Mouse (Mus musculus) layer of hippocampus, adult 9-11 months (tissue): ENCODE measurements around the gene Hsd17b6.
A peak's percentile ranks its signal among the peaks of the same experiment; 100 is the strongest.

Source experiments
- DNase-seq: peaks from one replicate; pipeline ENCODE4 v3.0.0; 2022

The Hsd17b6 gene

DNA sequence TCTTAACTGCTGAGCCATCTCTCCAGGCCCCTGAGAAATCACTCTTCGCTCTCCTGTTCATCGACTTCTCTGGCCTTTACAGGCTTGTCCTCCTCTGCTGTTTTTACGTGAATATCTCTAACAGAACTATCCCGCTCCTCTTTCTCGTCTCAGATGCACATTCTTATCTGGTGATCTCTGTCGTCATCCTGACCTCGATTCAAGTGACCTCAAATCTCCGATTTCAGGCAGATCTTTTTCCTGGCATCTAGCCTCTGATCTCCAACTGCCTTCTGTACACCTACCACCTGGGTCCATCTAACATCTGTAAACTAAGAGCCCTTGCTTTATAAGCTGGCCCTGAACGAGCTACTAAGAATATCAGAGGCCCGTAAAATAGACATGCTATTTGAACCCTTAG is 2.5 kb downstream of the Hsd17b6 start:
- no peak for DNase-seq

DNA sequence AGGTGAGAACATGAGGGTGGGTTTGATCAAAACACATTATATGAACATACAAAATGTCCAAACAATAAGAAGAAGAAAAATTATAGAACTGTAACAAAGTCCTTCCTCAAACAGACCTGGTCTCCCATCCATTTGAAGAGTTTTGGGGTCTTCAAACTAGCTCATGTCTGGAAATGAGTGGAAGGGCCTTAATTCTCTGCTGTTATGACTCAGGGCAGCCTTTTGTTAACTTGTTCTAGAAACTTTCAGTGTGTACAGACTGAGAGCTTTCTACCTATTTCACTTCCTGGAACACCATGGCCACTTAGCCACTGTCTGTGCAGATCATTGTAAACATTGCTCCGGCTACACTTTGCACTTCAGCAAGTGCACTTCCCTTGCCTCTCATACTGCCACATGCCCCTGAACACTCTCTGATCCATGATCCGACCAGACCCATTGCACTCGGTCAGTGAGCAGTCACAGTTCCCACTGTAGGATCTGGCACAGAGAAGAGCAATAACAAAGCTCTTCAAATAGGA is 4.1 kb downstream of the Hsd17b6 start:
- no peak for DNase-seq

DNA sequence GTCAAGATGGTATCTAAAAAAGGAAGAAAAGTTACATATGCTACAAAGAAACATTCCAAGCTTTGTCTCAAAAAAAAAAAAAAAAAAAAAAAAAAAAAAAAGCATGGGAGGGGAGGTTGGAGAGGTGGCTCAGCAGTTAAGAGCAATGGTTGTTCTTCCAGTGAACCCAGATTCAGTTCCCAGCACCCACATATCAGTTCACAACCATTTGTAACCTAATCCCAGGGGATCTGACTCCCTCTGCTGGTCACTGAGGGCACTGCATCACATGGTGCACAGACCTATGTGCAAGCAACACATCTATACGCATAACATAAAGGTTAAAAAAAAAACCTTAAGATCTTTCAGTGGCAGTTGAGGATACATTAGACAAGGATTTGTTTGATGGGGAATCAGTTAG is 9.2 kb downstream of the Hsd17b6 start:
- DNase-seq: no peak

DNA sequence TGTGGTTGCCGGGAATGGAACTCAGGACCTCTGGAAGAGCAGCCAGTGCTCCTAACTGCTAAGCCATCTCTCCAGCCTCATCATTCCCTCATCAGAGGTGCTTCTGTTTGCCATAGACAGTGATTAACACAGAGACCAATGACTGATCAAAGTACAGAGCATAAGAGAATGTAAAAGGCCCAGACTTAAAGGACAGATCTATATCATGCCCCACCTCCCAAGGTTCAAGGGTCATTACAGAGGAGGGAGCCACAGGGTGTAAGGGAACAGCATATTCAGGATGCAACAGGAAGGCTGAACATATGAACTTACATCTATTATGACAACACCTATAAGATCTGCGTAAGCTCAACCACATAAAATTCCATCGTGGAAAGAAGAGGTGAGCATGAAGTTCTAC is 10.7 kb downstream of the Hsd17b6 start:
- no peak for DNase-seq

DNA sequence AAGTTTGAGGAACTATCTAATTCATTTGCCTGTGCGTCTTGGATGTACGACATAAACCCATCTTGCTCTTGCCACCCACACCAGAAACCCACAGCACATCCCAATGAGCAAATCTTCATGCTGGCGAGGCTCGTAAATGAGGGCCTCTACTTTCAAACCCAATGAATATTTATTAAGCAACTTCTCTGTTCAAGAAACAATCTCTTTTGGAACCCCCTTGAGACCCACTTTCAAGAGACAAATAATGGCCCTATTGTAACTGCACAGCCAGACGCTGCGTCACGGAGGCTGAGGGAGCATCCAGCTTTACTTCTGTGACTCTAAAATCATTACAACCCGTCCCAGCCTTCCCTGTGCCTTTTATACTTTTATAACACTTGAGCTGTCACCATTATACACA is 21.8 kb downstream of the Hsd17b6 start:
- no peak for DNase-seq

DNA sequence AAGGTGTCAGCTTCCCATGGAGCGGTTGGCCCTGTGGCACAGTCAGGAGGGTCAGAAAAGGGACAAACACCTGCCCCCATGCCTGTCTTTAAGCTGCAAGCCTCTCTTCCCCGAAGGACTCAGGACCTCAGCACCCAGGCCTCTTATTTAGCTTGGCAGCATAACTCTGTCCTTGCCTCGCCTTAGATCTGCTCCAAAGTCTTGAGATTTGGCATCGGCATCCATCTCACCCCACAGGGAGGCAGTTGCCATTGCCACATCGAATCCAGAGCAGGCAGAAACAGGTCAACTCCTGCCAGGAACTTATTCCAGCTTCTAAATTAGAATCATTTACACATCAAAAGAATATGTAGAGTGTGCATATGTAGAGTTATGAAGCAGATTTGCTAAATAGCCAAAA is 22.8 kb downstream of the Hsd17b6 start:
- DNase-seq: no peak

DNA sequence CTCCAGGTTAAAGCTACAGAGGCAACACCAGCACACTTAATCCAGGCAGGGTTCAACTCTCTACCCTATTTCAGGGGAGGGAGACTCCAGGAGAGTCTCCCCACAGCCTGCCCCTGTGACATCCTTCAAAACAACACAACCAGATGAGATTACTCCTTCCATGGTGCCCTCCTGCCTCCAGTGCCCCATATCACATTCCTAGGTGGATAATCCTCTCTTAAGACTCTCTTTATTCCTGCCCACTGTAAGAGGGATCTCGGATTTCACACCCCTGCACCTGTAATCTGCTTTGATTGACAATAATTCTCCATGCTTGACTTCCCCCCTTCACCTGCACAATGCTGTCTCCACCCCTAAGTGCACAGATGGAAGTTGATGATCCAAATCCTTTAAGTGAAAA is 31.9 kb downstream of the Hsd17b6 start:
- no peak for DNase-seq

DNA sequence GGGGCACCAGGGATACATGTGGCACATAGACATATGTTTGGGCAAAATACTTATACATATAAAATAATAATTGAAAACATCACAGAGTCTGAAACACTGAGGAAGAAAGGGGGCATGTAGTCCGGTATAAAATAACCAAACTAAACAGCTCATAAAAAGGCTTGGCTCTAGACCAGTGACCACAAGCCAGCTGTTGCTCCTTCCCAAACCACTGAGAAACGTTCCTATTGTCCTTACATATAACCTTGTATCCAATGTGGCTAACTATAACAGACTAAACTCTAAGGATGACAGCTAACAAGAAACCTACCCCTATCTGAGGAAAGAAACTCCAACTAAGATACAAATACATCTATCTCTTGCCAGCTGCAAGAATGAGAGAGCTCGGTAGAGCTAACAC is 33.3 kb downstream of the Hsd17b6 start:
- DNase-seq: no peak

DNA sequence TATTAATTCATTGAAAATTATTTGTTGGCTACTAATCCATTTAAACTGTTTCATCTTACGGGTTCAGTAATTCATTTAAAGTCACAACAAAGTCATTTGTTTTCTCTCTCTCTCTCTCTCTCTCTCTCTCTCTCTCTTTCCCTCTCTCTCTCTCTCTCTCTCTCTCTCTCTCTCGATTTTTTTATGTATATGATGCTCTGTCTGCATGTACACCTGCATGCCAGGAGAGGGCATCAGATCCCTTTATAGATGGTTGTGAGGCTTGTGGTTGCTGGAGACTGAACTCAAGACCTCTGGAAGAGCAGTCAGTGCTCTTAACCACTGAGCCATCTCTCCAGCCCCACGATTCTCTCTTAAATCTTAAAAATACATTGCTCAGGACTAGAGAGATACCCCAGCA is 36.3 kb downstream of the Hsd17b6 start:
- no peak for DNase-seq

DNA sequence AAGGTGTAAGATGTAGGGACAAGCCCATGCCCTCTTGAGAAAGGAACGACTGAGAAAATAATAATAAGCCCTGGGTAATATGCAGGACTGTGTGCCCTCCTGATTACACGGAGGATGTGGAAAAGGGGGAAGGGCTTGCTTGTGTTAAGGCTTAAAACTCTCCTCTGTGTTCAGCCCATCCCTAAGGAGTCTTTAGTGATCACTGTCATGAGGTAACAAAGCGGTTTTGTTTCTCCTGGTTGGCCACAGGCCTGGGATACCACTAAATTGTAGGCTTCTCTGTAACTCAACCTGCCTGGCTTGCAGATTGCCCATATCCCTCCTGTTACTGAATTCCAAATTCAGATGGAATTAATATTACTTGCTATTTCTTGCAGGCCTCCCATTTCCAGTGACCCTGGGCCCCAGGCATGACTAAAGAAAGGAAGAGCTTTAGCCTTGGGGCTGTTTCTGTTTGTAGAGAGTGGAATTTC is 37.0 kb downstream of the Hsd17b6 start:
- DNase-seq: no peak

DNA sequence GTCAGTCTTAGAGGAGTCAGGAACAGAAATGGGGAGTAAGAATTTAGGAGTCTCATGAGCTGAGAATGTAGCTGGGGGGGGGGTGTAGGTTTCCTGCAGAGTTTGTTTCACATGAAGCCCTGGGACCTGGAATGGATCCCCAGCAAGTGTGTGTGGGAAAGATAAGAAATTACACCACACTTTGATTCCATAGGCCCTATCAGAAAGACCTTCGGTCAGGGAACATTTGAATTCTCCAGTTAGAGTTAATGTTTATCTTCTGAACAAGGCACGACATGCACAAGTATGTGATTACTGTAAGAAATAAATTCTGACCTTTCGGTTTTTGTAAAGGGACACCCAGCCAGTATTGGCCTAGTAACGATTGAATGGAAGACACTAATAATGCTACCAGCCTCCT is 37.6 kb downstream of the Hsd17b6 start:
- no peak for DNase-seq

DNA sequence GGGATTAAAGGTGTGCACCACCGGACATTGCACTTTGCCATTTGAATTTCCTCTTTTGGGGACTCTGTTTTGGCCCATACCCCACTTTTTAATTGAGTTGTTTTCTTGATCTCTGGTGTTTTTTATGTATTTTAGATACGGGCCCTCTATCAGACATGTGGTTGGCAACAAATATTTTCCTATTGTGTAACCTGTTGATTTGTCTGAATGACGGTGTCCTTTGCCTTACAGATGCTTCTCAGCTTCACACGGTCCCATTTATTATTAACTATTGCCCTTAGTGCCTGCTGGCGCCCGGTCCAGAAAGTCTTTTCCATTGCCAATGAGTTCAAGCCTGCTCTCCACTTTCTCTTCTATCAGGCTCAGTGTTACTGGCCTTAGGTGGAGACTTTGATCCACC is 40.9 kb downstream of the Hsd17b6 start:
- DNase-seq: no peak

DNA sequence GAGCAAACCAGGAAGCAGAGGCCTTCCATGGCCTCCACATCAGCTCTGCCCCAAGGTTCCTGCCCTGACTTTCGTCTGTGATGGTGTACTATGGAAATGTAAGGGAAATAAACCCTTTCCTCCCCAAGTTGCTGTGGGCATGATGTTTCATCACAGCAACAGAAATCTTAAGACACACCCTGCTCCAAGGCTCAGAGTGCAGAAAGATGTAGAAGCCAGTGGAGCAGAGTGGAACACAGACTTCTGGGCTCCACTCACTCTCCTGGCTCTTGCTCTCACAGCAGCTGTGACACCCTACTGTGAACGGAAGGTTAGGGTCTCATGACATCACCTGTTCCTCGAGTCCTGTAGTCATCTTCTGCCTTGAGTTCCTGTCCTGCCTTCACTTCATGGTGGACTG is 43.4 kb downstream of the Hsd17b6 start:
- DNase-seq: no peak

DNA sequence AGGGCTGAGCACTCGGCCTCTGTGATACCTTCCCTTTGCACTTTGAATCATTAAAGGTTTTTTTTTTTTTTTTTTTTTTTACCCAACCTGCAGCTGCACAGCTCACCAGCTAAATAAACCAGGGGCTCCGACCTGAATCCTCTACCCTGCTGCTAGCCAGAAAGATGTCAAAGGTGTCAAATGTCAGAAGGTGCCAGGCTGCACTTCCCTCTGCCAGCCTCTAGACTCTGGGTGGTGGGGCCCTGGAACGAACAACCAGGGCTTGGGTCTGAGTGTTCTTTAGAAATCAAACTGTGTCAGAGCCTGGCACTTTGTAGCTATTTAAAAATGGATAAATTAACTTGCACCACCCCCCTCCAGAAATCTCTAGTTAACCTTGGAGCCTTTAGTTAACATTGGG is 45.0 kb downstream of the Hsd17b6 start:
- DNase-seq: no peak

DNA sequence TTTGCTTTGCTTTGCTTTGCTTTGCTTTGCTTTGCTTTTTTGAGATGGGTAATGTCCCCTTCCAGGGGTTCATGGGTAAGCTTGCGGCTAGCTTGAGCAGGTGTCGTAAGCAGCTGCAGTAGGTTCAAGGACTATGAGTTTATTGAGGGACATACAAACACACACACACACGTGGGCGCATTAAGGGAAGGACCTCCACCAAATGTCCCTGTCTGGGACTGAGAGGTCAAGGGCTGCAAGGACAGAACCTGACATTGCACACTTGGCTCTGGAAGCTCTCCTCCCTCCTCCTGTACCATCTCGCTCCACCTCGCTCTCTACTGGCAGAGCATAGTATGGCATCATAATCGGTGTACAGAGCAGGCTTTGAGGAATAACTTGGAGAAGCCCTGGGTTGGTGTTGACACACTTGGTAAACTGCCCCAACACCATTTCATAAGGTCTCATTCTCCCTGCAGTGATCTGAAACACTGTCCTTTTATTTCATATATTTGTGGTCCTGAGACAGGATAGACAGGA is 48.2 kb downstream of the Hsd17b6 start:
- DNase-seq: no peak

DNA sequence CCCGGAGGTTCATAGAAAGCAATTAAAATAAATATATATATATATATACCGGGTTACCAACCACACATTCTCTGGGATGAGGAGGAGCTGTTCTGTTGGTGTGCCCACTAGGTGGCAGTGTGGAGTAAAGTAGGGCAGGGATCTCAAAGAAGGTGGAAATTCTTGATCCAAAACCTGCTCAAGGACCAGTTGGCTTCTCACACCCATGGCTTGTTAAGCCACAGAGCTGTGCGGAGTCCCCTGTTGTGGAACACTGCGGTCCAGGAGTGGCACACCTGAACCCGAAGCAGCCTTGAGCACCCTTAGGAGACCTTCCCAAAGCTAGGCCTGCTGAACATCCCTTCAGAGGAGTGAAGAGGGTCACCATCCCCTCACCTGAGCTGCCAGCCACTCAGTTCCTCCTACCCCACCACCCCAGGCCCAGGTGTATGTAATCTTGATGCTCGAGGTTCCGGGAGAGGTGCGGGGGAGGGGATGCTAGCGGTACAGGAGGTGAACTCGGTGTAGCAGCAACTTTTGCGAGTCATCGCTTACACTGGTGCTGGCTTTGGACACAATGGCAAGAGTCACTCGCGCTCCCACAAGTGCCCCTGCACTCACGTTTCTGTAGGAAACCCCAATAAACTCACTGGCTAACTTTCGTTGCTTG is 51.1 kb downstream of the Hsd17b6 start:
- peak; percentile 22 for DNase-seq

DNA sequence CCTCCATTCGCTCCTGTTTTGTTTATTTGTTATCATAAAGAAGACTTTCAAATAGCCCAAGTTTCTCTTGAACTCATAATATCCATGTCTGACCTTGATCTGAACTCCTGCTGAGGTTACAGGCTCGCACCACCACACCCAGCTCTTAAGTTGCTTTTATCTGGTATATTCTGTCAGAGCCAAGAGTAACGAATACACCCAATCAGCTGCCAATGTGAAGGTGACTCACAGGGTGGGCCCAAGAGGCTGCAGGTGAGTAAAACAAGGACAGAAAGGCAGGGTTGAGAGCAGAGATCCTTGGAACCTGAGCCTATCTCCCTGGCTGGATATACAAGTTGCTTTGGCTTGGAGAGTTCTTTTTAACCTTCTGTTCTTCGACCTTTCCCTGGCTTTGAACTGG is 52.4 kb downstream of the Hsd17b6 start:
- DNase-seq: no peak

DNA sequence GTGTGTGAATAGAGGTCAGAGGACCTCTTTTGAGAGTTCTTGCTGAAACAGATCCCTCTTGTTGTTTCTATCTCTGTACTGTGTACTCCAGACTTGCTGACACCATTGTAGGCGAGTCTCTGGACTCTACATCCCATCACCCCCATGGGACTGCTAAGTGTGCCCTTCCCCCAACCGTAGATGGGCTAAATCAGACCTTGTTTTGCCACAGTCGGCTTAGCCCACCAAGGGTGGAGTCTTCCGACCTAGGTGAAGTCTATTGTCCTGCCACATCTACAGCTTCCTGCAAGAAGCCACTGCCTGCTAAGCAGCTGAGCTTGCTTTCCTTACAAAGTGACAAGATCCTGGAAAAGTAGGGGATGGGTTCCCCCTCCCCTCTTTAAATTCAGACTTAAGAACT is 55.6 kb downstream of the Hsd17b6 start:
- DNase-seq: no peak

DNA sequence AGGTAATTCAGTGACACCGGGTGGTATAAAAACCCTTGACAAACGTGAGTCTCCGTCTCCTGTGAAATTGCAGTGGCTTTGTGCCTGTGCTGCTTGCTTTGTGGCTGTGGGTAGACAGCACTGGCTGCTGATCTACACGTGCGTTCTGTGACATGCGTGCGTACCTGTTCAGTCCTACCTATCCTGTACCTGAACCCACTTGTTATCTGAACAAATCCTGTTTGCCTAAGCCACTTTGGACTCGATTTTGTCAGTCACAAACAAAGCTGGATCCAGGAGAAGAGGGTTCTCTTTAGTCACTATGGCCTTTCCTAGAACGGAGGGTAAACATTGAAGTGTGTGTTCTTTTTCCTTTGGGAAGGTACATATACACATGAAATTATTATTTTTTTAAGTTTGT is 56.0 kb downstream of the Hsd17b6 start:
- no peak for DNase-seq

DNA sequence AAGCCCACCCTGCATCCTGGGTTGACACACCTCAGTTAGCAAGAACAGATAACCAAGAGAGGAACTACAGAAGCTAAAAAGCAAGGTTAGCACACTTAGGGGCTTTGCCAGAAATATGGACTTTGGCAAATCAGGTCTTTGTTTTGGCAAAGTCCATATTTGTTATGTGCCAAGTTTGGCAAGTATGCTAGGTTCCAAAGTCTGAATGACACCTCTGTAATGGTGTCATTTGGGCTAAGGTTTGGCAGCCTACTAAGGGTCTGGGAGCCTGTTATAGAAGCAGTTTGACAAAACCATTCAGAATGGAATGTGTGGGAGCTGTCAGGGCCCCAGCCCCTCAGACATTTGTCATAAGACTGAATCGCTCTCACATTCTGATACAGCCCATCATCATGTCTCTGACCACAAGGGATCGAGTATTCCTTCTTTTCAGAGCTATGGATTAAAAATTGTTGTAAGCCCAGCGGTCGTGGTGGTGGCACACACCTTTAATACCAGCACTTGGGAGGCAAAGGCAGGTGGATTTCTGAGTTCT is 57.7 kb downstream of the Hsd17b6 start:
- DNase-seq: no peak

DNA sequence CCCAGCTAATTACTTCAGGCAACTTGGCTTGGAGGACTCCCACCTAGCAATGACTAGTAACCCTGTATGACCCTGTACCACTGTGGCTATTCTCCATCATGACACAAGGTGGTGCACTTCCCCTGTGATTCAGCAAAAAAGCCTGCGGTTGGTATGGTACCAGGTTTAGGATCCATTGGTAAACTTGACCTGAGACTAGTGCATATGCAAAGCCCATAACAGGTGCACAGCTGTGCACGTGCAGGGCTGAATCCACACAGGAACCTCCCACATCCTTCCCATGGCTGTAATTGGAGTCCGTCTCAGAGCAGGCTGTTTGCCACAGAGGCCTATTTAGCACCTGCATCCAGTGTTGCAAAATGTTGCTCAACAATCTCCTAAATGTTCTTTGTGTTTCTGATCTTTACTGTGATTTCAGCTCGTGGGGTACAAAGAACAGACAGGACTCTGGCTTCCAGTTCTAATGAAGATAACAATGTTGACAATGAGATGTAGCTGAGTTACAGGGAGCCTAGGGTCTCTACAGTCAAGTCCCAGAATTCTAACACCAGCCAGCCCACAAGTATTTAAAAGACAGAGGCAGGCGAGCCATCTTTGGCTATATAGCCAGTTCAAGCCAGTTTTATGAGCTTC is 61.9 kb downstream of the Hsd17b6 start:
- DNase-seq: peak; percentile 9
